Mouse (Mus musculus): ENCODE data around the gene Tspan3.

GRCm38 (mm10) chr9:56204316-56204715 is 39.0 kb upstream of the Tspan3 start:
- TF ChIP-seq POLR2A (IDR thresholded peaks at IDR 0.05; ENCODE audit: extremely low read depth, insufficient read depth, low read length) (no peak), CTCF (IDR thresholded peaks at IDR 0.05; ENCODE audit: extremely low read depth, insufficient read depth, low read length) (no peak)
